Mouse (Mus musculus) gastrocnemius, postnatal 10 days (tissue): ENCODE results near the gene Mrvi1. TPM values are rescaled to one million over a fixed set of nuclear protein-coding genes. Genes with fewer than 3 reads are reported as not detected.

Experiments used
- DNase-seq: peaks from one replicate; pipeline ENCODE4 v3.0.0; 2021; ENCODE audit warnings: mixed read lengths
- total RNA-seq, 2 experiments: library from RNA; stranded (reverse); gene quantifications; 2 replicates each; pipeline ENCODE4 v1.2.3; 2021

Gene Mrvi1
- total RNA-seq, 2 experiments from 2014 or later = 4.7 to 7.0 TPM

DNA sequence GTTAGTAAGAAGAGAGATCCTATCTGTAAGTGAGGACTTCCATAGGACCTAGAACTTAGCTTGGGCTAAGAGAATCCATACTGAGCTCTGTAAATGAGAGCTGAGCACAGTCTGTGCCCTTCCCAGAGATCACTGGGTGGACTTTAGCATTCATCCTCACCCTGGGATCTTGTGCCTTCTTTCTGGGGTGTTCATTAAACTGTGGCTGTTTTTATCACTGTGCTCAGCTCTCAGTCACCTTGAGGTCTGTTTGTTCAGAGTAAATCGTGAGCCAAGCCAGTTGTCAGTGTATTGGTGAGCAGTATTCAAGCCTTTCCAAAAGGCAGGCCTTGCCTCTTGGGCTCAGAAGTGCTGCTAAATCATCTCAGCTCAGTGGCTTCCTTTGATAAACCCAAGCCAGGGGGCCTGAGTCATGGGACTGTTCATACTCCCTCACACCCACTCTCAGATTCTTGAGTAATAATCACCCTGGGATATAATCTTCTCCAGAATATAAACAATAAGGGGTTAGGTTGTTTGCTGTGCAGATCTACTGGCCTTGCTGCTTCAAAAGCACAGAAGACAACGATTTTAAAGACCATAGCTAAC, 100.4 kb downstream of the Mrvi1 start:
- no peak for DNase-seq

DNA sequence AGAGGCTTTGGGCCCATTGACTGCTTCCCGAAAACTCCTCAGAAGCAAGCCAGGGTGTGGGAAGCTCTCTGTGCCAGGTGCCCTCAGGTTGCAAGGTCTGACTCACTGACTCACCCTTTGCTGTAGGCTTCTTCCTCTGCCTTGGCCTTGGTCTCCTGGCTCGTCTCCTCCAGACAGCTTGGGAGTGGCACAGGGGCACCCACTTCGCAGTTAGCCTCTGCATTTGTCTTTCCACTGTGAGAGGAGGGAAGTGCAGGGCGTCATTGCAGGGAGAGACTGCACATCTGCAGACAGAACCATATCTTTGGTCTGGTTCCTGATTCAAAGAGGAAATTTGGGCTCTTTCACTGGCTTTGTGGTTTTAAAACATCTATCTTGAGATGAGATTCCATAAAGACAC, 104.2 kb downstream of the Mrvi1 start:
- no peak for DNase-seq

DNA sequence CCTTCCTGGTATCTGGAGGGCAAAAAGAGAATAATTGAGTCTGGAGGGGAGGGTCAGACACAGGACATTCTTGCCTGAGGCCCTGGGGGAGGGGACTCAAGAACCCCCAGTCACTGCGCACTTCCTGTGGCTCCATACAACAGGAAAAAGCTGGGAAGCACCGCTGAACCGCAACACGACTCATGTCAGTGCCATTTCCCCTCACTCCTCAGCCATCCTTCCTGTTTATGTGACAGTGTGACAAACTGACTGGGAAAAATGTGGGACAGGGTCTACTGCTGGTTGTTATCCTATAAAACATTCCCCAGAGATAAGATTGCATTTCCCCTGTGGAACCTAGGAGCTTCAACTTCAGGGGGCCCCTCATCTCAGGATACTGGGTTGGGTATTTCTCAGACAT, 105.3 kb downstream of the Mrvi1 start:
- DNase-seq = no peak

DNA sequence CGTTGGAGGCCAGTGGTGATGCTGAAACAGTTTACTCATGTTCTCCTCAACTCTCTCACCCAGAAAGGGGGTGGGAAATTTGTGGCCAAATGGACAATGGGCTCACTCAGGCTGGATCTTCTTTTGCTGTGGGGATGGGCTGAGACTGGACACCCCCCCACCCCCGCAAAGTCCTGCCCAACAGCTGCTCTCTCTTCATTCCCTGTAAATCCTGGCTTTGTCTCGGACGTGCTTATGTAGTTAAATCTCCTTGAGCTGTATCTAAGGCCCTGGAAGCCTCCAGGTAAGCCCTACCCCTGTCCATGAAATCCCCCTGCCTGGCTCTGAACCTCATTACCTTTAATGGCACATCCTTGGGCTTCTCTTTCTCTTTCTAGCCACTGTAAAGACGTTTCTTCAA, 113.5 kb downstream of the Mrvi1 start:
- no peak for DNase-seq

DNA sequence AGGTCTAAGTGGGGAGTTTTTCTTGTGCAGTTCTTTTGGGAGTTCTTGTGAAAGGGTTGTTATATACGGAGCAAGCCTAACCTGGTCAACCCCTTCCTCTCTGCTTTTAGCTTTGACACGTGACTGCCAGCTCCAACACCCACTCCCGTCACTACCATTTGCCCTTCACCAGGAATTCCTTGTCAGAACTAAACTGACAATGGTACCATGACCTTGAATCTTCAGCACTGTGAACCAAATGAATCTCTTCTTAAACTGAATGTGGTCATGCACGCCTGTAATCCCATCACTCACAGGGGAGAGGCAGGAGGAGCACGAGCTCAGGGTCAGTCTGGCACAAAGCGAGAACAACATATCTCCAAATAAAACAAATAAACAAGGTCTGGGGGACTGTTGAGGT, 115.1 kb downstream of the Mrvi1 start:
- DNase-seq = no peak

DNA sequence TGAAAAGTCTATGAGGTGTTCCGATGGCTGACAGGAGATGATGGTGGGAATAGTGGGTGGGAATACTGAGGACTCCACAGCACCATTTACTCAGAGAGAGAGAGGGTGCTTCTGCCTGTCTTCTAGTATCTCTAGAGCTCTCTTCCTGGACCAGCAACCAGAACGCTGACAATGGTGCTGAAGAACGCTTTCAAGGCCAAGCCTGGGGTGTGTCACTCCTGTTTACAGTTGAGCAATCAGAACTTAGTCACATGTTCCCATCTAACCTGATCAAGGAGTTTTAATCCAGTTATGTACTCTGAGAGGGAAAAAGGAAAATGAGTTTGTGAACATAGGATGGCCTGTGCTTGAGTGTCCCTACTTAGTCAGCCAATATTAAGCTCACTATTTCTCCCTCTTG, 116.2 kb downstream of the Mrvi1 start:
- no peak for DNase-seq

DNA sequence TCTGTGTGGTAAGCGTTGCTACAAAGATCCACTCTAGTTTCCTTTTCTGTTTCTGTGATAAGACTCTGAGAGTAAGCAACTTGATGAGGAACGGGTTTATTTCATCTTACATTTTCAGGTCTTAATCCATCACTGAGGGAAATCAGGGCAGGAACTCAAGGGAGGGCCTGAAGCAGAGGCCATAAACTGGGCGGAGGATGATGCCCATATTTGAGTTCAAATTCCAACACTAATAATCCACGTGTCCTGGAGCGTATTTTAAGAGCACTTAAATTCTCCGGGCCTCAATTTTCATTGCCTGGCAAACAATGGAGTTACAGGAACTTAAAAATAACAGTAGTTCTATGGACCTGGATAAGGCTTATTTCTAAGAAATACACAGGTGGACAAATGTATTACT, 116.7 kb downstream of the Mrvi1 start:
- DNase-seq = no peak

DNA sequence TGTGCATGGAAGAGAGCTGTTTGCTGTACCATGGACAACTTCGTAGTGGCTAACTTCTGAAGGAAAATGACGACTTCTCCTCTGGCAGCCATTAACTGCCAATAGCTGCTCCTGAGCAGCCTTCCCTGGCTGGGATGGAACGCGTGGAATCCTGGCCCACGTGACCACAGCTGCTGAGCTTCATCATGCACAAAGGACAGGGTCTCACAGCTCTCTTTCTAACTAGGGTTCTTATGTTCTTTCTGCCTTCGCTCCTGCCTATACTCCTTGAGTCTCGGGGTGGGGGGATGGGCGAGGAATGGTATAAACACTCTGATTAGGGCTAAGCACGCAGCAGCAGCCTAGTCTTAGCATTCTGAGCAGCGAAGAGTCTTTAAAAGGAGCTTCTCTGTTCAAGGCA, 117.2 kb downstream of the Mrvi1 start:
- DNase-seq = no peak

DNA sequence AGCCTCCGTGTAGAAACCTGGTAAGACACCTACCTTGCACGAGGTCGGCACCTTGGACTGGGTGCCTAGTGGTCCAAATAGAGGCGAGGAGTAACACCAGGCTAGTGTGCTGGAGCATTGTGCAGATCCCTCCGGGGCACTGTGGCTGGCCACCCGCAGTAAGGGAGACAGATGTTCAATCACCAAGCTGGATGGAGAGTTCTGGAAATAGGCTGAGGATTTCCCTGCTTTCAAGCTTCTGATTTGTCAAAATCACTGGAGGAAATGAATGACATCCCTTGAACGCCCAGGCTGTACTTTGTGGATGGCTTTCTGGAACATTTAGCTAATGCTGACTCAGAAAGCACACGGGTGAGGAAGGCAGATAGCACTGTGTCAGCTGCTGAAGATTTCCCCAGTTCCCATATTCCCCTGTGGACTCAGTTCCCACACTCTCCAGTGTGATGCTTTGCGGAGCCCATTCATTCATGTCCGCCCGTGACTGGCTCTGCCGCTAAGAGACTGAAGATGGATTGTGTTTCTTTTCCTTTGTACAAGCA, 119.4 kb downstream of the Mrvi1 start, which contains the start of gene Lyve1:
TSS of gene Lyve1 (minus strand) at position 489 of the 539 bp plus-strand sequence.
- no peak for DNase-seq

DNA sequence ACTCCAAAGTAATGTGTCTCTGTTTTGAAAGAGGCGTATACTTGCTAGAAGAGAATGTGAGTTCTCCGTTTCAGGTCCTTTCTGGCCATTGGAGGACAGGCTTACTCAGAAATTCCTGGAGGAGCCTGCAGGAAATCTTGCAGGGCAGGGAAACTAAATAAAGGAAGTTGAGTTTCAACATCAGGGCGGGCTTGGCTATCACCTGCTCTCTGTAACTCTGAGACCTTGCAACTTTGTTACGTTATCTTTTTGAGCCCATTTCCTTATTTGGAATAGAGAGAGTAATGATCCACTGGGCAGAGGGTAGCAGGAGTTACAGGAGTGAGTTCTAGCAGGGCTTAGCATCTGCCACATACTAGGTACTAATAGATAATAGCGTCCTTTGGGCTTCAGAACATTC, 122.1 kb downstream of the Mrvi1 start:
- no peak for DNase-seq

DNA sequence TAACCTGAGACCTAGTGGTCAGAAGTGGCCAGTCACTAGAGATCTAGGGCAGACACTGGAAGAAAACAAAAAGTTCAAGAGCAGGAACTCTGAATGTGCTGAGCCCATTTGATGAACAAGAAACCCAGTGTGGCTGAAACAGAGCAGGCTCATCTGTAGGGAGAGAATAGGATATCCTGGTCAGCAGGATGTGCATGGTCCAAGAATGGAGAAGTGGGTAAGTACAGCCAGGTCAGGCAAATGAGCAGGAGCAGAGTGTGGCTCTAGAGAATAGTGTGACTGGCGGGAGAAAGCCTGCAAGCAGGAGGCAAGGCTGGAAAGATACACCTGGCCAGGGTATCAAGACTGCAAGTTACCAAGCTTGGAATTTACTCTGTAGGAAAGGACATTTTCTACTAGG, 126.7 kb downstream of the Mrvi1 start:
- no peak for DNase-seq

DNA sequence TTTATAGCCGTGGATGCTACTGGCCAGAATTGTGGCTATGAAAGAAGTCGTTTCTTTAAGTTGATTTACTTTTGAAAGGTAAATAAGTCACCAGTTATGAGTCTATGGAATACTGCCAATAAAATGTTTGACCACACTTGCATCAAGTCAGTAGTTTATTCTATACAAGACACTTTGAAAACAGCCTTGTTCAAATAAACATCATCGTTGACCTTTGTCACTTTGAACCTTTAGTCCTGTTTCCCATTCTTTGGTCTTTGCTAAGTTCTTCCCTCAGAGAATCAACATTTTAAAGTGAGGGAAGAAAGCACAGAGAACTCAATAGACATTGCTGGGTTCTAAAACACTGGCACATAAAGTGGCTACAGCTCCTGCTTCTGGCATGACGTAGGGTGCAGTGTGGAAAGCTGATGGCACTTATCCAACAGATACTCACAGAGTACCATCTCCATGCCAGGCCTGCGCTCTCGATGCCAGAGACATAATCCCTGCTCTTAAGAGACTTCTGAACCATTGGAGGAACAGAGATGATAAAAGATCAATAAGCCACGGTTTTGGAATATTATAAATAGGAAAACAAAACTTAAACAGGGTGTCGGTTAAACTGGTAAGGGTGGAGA, 127.2 kb downstream of the Mrvi1 start:
- no peak for DNase-seq

DNA sequence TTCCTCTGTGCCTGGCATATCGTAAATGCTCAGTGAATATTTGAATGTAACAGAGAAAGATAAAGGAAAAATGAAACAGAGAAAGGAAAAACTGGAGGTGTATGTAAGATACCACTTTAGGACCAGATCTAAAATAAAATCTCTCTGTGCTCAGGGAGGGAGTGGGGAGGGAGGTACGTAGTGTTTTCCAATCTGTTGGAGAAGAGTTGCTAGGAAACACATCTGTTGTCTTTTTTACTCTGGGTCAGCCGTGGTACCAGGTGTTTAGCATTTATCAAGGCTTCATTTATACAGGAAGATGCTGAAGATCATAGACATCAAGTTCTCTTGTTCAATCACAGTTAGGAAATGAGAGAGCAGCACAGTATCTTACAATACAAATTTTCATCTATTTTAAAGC, 127.7 kb downstream of the Mrvi1 start:
- DNase-seq = no peak

DNA sequence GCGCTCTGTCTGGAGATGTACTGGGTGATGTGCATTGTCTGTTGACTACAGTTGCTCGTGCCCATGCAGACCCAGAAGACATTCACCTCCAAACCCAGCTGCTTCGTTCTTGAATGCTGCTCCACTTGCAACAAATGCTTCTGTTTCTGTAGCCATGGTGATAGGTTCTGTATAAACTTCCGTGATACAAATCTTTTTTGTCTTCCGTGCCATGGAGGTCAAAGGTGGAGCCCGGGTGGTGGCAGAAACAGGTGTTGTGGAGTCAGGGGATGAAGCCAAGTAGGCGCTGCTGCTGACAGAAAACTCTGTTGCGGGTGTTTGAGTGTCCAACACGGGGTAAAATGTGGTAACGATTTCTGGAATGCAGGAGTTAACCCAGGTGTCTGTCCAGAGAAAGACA, 128.7 kb downstream of the Mrvi1 start:
- DNase-seq = no peak

DNA sequence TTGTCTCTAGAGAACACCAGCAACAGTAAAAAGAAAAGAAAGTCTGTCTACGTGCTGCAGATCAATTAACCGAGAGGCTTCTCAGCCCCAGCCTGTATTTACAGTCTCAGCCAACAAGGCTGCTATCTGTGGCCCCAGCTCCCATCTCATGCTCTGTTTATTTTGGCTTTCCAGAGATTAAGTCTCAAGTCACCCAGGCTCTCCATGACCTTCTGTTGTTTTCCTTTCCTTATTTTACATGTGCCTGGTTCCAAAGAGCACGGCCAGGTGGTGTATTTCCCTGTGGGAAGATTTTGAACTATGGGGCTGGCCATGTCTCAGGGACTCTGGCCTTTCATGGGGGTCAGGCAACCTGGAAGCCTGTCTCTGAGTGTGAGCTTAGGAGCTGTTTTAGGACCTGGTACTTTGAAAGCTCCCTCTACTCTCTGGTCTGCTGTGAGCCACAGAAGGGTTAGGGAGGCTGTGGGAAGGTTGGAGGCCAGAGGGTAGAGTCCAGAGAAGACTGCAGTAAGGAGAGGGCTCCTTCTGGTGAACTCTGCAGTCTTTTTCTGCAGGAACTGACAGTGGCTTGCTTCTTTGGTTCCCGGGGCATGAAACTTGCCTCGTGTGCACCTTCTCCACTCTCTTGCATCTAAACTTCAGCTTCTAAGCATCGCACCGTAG, 130.6 kb downstream of the Mrvi1 start:
- no peak for DNase-seq

DNA sequence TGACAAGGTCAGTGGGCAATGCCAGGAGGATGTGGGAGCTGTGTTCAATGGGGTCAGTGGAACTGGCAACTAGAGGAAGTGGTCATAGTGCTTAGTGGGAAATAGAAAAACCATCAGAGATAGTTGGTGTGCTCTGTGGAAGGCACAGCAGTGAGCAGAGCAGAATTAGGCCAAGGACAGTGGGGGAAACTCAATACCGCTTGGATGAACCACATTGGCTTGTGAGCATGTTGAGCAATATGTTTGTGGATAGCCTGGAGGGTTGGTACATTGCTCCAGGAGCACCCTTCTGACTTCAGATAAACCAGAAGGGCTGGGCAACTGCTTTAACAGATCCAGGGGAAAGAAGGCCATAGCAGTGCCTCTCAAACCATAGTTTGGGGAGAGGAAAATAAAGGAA, 133.9 kb downstream of the Mrvi1 start:
- no peak for DNase-seq

DNA sequence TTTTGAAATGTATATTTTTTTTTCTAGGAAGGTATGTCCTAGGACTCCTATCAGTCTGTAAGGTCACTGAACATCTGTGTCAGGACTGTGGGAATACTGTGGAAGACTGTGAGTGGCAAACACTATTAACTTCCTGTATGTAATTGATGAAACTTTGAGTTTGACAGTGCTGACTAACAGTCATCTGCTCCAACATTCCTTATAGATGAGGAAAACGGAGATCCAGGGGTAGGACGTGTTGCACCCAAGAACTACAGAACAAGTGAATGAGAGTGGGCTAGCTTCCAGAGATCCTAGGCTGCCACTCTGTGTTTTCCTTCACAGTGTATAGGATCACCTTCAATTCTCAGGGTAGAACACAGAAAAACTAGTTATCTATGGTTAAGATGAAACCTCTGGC, 134.9 kb downstream of the Mrvi1 start:
- no peak for DNase-seq

DNA sequence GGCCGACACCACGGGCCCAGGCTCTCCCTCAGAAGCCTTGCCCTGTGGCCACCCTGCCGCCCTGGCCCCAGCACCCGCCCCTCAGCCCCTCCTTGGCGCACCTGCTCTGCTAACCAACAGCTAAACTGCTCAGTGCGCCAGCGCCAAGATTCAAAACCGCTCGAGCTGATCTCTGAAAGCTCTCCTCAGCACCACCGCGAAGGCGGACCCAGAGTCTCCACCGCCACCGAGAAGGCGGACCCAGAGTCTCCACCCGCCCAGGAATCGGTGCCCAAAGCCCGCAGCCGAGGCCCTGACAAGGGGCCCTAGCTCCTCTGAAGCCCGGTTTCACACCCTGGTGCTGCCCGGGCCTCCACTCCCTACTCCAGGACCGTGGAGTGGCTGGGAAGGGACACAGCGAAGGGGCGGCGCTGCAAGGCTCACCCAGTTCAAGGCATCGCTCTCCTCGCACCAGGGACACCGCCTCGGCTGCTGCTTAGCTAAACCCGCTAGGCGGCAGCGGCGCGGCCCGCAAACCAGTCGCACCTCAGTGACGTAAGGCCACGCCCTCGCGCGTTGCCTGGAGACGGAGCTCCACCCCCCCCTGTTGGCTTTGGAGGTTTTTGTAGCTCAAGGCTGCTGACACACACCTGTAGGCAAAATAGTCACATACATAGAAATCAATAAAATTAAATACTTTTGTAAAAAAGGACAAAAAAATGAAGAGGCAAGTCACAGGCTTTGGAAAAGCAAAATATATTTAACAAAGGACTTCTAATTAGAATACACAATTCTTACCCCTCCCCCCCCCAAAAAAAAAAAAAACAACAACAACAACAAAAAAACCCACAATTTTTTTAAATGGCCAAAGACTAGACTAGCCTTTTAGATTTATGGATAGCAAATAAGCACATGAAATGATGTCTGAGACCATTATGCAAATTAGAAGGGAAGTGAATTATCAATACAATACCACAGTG, 138.1 kb downstream of the Mrvi1 start, which contains the start of gene Rnf141:
TSS of gene Rnf141 (minus strand) at position 542 of the 959 bp plus-strand sequence.
- DNase-seq = peak; percentile 91

DNA sequence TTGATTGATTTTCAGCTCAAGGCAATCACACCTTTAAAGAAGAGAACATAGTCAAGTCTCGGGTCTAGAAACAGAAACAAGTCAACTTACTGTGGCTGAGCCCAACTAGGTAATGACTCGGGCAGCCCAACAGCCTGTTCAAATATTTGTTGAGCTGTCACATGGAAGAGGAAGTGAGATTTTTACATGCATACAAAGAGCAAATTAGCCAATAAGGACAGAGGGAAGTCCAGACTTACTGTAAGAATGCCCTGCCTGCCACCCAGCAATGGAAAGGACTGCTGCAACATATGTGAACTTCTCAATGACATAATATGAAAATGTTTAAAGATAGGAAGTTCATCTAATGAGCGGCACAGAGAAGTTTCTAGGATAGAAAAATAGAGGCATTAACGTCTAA, 141.9 kb downstream of the Mrvi1 start:
- no peak for DNase-seq

DNA sequence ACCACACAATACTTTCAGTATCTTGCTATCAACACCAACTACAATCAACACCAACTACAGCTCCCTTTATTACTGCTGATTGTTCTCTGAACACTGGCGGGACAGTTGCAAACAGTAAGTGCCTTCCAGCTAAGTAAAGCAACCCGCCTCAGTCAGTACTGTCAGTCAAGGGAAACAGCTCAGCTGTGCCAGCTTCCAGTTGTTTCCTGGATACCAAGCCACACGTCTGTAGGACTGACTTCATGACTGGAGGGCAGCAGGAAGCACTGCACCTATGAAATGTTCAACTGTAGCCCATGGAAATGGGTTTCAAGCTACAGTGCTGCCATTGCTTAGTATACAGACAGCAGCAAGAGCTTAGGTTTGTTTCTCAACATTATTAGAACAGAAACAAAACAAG, 147.7 kb downstream of the Mrvi1 start:
- DNase-seq = no peak

DNA sequence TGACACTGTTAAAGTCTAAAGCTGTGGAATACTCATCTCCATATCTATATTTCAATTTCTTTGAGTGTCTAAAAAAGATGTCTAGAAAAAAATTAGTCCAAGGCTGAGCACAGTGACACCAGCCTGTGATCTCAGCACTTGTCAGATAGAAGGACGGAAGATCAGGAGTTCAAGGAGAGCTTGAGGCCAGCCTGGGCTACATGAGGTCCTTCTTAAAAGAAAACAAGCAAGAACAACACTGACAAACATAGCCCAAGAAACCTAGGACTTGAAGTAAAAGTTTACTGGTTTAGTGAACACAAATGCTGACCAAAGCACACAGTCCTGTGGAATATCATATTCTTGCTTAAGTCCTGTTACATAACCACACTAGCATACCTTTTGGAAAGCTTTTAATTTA, 148.2 kb downstream of the Mrvi1 start:
- DNase-seq = no peak

DNA sequence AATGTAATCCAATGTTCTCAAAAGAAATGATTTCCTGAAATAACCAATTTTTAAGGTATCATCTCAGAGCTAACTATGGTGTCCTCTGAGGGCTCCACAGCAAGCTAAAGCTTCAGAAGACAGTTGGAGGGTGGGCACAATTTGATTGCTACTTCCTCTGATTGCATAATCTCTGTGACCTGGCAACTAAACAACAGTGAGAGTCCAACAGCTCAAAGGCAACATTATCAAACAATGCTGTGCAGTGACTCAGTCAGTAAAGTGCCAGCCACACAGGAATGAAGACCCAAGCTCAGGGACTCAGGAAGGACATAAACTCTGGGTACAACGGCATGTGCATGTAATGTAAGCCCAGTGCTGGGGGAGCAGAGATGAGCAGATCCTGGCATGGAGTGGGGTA, 149.2 kb downstream of the Mrvi1 start:
- no peak for DNase-seq
